Mouse (Mus musculus): ENCODE results near the gene Smim12. TPM values are rescaled to one million over a fixed set of nuclear protein-coding genes. Genes with fewer than 3 reads are reported as not detected.

Gene Smim12
- total RNA-seq (2022) = 10 to 100 TPM; 55.6 to 65.7 (median 60.7) TPM

DNA sequence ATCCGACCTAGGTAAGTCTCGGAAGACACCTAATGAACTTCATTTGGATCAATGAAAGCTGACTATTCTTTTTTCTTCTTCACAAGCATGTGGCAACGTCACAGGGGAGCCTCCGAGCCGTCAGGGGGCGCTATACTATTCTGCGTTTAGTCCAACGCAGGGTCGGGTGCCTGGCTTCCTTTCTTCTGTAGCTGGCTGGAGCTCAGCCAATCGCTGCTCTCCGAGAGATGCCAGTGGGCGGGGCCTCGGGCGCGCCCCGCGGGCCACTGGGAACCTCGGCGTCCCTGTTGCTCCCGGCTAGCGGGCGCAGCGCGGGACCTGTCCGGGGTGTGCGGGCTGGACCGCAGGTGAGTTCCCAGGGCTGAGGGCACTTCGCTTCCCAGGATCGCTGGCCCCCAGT, at the start of gene Smim12:
Smim12 (plus strand) TSS at position 233 of the 400 bp plus-strand sequence.
- DNase-seq (ENCODE audit: low spot score) = peak; percentile 98

DNA sequence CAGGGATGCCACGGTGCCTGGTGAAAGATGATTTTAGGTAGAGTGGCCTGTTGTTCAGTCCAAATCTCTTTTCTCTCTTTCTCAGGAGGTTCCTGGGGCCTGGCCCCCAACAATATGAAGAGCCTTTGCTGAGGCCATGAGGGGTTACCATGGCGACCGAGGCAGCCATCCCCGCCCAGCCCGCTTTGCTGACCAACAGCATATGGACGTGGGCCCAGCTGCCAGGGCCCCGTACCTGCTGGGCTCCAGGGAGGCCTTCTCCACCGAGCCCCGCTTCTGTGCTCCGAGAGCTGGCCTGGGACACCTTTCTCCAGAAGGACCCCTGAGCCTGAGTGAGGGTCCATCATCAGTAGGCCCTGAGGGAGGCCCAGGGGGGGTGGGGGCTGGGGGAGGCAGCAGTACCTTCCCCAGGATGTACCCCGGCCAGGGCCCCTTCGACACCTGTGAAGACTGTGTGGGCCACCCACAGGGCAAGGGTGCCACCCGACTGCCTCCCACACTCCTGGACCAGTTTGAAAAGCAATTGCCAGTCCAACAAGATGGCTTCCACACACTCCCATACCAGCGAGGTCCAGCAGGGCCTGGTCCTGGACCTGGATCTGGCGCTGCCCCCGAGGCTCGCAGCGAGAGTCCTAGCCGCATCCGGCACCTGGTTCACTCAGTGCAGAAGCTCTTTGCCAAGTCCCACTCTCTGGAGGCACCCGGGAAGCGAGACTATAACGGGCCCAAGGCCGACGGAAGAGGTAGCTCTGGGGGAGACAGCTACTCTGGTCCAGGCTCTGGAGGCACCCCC, 48.9 kb upstream of the Smim12 start:
- DNase-seq (ENCODE audit: low spot score) = no peak

DNA sequence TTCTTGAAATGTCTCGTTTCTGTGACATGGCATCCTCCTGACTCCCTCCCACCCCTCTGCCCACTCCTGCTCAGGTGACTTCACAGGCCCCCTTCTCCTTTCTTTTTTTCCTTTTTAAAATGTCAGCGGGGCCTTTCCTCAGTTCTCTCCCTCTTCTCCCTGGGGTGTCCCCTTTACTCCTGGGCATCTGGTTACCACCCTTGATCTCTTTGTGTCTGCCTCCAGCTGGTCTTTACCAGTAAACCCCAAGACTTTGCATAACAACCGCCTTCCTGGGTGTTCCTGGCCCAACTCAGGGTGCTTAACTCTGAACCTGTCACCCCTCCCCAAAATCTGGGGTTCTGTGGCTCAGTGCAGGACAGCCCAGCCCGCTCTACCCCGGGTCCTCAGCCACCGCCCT, 45.0 kb upstream of the Smim12 start:
- no peak for DNase-seq (ENCODE audit: low spot score)

DNA sequence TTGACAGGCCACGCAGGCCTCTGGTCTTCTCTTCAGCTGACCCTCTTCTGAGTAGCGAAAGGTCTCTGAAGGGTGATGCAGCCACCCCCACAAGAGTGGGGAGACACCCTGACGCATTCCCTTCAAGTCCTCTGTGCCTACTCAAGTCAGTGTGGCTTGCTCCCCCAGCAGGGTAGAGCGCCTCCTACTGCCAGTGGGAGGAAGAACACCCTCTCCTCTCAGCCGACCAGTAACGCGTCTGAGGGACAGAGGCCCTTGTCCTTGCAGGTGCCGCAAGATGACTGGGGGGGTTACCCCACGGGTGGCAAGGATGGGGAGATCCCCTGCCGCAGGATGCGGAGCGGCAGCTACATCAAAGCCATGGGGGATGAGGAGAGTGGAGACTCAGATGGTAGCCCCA, 44.2 kb upstream of the Smim12 start:
- no peak for DNase-seq (ENCODE audit: low spot score)

DNA sequence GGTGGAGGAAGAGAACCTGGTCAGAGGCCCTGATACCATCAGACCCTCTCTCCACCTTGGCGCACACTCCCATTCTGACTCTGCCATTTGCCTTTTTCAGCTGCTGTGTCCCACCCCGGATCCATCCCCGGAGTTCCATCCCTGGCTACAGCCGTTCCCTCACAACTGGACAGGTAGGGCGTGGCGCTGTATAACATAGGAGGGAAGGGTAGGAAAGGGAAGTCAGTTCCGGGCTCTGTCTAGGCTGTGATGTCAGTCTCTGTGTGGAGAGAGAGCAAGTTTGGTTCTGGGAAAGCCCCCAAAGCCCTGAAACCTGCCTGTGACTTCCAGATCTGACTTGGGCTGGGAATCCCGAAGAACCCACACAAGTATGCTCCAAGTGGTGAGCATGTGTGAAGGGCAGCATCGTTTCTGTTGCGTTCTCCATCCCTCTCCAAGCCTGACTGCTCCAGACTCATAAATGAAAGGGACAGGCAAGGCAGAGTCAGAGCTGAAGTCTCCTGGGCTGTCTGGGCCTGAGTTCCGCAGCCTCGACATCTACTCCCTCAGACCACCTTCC, 43.3 kb upstream of the Smim12 start:
- no peak for DNase-seq (ENCODE audit: low spot score)

DNA sequence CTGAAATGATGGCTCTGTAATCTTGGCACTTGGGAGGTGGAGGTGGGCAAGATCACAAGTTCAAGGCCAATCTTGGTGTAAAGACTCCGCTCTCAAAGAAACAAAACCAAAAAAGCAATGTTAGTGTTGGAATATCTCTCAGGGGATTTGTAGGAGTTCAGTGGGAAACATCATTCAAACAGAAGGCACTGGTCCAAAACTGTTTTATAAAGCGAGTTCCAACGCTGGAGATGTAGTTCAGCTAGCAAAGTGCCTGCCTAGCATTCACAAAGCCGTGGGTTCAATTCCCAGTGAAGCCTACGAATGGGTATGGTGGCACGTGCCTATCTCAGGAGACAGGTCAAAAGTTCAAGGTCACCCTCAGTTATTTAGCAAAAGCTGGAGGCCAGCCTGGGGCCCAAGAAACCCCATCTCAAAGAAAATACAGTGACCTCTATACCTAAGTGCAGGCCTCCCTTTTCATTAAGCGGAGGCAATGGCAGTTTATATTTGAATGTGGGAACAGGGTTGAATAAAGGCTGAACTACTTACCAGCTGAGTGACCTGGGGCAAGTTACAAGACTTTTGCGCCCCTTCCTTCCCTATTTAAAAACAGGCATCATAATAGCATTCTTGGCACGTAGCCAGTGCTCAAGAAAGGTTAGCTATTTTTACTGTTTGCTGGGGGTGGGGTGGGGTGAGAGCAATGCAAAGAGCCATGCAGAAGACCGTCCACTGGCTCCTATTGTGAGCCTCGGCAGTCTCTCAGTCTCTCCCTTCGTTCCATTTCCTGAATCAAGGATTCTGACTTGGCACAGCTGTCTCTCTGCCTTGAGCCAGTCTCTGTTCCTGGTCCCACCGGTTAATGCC, 42.6 kb upstream of the Smim12 start:
- DNase-seq (ENCODE audit: low spot score) = peak; percentile 6

DNA sequence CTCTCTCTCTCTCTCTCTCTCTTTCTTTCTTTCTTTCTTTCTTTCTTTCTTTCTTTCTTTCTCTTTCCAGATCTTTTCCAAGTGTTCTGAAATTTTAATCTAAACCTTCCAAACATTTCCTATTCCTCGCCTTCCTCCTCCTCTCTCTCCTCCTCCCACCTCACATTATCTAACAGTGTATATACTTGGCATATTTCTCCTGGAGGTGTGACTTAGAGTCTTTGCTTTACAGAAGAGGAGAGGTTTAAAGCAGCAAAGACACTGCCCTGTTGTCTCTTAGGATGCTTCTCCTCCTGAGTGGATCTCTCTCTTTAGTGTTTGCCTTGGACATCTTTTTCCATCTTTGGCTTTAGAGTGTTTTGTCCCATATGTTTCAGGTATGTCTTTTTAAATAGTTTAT, 40.5 kb upstream of the Smim12 start:
- DNase-seq (ENCODE audit: low spot score) = no peak

DNA sequence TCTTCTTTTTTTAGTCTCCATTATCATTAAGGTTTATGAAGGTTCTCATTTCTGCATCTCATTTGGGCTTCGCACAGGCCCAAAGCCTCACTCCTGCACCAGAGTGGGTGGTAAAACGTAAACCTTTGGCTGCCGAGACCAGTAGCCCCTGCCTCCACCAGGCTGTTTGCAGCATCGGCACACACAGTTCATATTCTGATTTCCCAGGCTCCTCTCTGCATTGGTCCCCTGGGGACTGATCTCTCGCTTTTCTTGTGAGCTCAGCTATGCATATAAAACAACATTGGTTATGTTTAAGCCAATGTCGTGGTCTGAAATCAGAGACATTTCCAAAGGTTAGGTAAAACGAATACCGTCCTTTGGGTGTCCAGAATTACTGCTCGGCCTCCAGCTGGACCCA, 32.3 kb upstream of the Smim12 start:
- no peak for DNase-seq (ENCODE audit: low spot score)

DNA sequence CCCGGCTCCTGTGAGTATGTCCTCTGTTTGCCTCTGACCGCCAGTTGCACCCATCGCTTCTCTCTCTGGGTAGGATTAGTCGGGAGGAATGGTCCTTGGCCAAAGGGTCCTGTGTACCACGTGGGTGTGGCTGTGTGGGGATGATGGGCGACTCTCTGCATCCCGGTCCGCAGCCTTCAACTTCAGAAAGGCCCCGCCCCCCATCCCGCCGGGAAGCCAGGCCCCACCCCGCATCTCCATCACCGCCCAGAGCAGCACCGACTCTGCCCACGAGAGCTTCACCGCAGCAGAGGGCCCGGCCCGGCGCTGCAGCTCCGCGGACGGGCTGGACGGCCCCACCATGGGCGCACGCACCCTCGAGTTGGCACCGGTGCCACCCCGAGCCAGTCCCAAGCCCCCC, 29.1 kb upstream of the Smim12 start:
- DNase-seq (ENCODE audit: low spot score) = no peak

DNA sequence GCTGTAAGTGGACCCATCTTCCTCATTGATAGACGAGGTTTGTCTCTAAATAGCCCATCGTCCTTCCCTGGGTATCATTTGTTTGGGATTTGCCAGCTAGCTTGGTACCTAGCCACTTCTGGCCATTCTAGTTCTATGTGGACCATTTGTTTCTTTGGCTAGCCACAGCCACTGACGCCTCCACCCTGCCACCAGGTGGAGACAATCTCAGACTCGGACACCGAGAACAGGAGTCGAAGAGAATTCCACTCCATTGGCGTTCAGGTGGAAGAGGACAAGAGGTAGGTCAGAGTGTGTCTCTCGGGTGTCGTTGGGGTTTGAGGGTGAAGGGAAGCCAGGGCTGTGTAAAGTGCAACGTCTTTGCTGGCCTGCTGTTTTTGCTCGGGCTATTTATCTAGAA, 28.5 kb upstream of the Smim12 start:
- DNase-seq (ENCODE audit: low spot score) = no peak

DNA sequence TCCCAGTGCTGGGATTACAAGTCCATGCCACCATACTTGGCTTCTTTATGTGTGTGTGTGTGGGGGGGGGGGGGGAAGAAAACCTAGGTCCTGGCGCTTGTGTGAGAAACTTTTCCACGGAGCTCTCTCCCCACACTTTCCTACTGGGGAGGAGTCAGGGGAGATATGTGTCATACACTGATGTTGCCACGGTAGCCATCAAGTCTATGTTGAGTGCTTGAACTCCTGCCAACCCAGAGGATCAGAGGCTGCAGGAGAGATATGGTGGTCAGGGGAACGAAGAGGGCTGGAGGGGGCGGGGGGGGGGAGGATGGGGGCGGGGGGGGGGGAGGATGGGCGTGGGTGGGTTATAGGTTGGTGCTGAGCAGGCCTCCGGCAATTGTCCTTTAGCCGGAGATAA, 27.8 kb upstream of the Smim12 start:
- no peak for DNase-seq (ENCODE audit: low spot score)

DNA sequence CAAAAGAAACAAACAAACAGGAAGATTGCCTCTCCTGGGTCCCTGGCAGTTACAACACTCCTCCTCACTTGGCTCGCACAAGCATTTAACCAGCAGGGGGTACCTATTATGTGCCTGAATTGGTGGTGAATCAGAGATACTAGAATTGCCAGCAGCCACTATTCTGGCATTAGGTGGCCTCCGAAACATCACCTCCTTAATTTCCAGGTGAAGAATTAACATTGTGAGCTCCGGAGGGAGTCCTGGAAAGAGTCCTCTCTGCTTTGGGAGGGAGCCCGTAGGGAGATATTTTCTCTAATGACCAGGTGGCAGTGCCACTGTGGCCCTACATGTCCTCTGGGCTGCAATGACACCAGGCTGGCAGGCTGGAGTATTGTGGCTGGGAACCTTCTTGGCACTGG, 27.3 kb upstream of the Smim12 start:
- no peak for DNase-seq (ENCODE audit: low spot score)

DNA sequence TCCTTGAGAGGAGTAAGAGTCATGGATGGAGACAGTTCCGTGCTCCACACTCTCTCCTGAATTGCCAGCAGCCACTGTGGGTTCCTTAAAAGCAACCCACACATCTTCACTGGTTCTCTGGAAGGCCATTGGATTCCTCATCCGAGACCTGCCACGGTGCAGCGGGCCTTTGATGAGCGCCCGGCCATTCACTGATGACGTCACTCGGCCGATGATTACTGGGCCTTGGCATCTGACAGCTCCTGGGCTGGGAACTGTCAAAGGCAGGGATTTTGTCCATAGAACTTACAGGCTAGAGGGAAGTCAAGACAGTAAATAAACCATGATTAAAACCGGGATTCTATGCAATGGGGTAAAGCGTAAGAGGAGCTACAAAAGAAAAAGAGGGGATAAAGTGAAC, 26.5 kb upstream of the Smim12 start:
- DNase-seq (ENCODE audit: low spot score) = no peak

DNA sequence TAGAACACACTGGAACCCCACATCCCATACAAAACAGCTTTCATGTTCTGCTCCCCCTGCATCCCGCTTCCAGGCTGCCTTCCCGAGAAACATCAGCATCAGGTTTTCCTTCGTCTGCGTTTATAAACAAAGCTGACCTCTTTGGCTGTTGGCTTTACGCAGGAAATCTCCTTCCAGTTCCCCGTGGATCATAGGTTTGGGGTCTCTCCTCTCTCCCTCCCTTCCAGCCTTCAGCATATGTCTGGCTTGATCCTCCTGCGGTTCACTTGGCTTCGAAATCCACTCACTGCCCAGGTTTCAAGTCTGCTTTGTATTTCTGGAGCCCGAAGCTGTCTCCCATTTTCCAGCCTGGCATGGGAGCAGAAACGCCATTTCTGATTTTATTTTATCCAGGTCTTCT, 20.3 kb upstream of the Smim12 start:
- DNase-seq (ENCODE audit: low spot score) = no peak

DNA sequence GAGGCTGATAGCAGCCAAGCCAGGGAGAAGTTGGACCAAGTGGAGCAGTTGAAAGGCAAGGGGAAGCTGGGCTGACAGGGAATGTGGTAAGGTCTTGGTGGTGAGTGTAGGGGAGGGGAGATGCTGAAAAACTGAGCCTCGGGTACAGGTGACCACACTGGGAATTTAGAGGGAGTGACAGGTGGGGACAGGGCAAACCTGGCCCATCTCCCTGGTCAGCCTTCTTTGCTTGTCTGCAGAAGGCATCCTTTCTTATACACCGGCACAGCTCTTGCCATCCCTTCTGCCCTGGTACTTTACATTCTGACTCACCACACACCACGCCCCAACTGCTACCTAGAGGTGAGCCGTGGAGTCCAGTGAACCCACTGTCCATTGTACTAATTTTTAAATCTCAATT, 19.8 kb upstream of the Smim12 start:
- no peak for DNase-seq (ENCODE audit: low spot score)

DNA sequence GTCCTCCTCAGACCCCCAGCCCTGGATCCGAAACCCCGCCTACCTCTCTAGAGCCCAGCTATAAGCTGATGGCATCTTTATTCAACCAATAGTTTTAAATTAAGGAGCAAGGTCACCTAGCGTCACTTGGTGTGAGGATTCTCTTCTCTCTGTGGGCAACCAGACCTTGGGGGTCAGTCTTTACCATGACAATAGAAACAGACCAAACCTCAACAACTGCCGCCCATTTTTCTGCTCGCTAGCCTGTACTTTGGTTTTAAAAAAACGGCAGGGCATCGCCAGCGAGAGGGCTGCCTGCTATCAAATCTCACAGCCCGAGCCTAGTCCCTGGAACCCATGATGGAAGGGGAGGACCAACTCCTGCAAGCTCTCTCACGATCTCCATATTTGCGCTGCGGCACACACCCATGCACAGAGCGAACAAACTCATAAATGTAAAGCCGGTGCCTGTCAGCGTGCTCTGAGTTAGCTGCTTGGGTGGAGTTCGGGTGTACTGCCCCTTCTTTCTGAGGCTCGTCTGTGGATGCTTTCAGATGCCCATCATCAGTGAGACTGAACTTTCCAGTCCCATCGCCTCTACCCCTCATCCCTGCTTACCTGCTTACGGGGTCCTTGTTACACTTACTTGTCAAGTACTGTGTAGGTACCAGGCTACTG, 19.0 kb upstream of the Smim12 start:
- DNase-seq (ENCODE audit: low spot score) = no peak

DNA sequence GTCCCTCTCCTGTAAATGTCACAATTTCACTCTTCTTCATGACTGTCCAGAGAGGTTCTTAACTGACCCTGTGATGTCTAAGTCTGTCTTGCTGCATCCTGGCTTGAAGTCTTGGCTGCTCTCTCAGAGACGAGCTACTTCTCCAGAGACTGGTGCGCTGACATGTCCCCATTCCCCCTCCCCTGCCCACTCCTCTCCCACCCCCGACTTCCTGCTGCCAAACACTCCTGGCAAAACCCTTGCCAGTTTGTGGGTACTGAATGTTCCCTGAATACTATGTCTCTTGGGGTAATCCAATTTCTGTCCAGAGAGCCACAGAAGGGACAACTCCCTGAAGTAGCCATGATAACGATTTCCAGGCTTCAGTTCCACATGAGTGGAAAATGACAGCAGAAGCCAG, 17.5 kb upstream of the Smim12 start:
- no peak for DNase-seq (ENCODE audit: low spot score)

DNA sequence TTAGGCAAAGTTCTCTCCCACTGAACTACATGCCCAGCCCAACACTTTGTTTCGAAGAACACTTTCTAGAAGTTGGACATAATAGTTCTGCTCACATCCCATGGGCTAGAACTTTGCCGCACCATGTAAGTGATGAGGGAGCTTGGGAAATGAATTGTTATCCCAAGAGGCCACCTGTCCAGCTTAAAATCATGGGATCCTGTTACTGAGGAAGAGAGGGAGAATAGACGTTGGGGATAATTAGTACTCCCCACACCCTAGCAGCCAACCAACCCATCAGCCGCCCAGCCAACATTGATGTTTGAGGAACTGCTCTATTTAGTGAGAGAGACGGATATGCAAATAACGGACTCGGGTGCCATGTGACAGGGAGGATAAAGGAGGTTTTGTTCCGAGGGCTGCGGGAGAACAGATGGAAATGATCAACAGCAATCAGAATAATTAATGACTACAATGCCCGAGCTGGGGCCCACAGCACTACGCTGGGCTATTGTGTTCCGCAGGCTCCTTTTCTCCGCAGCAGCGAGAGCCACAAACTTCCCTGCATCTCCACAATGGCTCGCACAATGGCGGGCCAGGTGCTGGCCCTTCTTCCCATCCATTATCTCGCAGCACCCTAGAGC, 16.4 kb upstream of the Smim12 start:
- DNase-seq (ENCODE audit: low spot score) = no peak

DNA sequence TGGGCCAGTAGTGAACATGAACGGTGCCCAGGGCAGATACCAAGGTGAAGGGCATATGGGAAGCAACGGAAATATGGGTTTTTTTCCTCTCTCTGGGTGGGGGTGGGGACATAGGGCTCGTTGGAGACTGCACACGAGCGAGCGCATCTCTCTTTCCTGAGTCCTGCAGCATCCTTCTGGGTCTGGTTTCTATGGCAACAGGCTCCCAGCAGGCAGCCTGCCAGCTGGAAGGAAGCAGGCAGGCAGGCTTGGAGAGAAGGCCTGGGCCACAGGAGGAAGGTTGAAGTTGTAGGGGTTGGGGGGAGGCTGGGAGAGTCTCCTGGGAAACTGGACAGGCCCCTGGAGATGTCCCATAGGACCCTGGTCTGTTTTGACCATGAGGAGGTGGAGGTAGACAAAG, 11.6 kb upstream of the Smim12 start:
- DNase-seq (ENCODE audit: low spot score) = no peak

DNA sequence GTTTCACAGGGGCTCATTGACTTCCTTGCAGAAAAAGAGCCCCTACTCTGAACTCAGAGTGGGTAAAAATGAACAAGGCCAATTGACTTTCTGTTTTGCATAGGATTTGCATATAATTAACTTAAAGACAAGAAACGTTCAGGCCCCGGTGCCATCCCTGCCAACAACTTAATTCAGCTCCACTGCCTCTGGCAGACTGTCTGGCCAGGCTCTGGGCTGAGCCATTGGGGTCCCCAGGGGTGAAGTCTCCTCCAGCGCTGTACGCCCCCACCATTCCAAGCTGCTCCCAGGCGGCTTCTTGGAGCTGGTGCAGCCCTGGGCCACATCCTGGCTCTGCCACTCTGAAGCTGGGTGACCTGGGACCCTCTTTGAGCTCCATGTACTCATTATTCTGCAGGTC, 11.0 kb upstream of the Smim12 start:
- DNase-seq (ENCODE audit: low spot score) = no peak

DNA sequence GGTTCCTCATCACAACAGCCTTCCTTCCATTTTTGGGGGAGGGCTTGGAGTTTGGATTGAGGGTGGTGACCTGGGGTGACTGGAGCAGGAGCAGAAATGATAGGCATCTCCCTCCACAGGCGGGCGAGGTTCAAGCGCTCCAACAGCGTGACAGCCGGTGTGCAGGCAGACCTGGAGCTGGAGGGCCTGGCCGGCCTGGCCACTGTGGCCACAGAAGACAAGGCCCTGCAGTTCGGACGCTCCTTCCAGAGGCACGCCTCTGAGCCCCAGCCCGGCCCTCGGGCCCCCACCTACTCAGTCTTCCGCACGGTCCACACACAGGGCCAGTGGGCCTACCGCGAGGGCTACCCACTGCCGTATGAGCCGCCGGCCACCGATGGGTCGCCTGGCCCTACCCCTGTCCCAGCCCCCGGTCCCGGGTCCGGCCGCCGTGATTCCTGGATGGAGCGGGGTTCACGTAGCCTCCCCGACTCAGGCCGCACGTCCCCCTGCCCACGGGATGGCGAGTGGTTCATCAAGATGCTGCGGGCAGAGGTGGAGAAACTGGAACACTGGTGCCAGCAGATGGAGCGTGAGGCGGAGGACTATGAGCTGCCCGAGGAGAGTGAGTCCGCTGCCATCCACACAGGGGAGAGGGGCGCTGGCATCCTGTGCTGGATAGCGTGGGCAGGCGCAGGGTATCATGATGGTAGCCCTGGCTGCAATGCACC, 10.0 kb upstream of the Smim12 start:
- no peak for DNase-seq (ENCODE audit: low spot score)

Measured in heart, adult 8-10 months (tissue).